Mouse (Mus musculus): ENCODE measurements around the gene Cacna1b. TPM values are rescaled to one million over a fixed set of nuclear protein-coding genes. Genes with fewer than 3 reads are reported as not detected.

Gene Cacna1b
- polyA plus RNA-seq, 1 experiment = not detected

GRCm38 (mm10) chr2:24560201-24560600 is 202.8 kb downstream of the Cacna1b start:
- no peaks in the 10 kb centered on the region for H3K4me1 ChIP-seq (ENCODE audit: control insufficient read depth, insufficient read depth, low read length)
- no peak overlapping the region for H3K27ac ChIP-seq (ENCODE audit: insufficient read depth, low read depth, low read length)
- no peak for TF ChIP-seq CTCF (IDR thresholded peaks at IDR 0.05; ENCODE audit: insufficient read depth, low read depth, low read length)
- TF ChIP-seq POLR2A (IDR thresholded peaks at IDR 0.05; ENCODE audit: insufficient read depth, low read depth, low read length) = no peak
- H3K4me3 ChIP-seq (ENCODE audit: insufficient read depth, low read depth, low read length) = no peak overlapping the region
- 89% methylated on average over 5 of the region's 5 CpGs for WGBS

GRCm38 (mm10) chr2:24556347-24556746 is 206.6 kb downstream of the Cacna1b start:
- WGBS = 56% methylated on average over 6 of the region's 6 CpGs
- TF ChIP-seq POLR2A (IDR thresholded peaks at IDR 0.05; ENCODE audit: insufficient read depth, low read depth, low read length) (no peak), CTCF (IDR thresholded peaks at IDR 0.05; ENCODE audit: insufficient read depth, low read depth, low read length) (no peak)
- Histone ChIP-seq H3K4me1 (ENCODE audit: control insufficient read depth, insufficient read depth, low read length) (no peaks in the 10 kb centered on the region), H3K27ac (ENCODE audit: insufficient read depth, low read depth, low read length) (no peak overlapping the region), H3K4me3 (ENCODE audit: insufficient read depth, low read depth, low read length) (no peak overlapping the region)

- WGBS = 67% methylated on average over 7 of the region's 7 CpGs
- no peak overlapping the region for H3K4me3 ChIP-seq (ENCODE audit: insufficient read depth, low read depth, low read length)
- no peaks in the 10 kb centered on the region for H3K4me1 ChIP-seq (ENCODE audit: control insufficient read depth, insufficient read depth, low read length)
- H3K27ac ChIP-seq (ENCODE audit: insufficient read depth, low read depth, low read length) = no peak overlapping the region
- TF ChIP-seq CTCF (IDR thresholded peaks at IDR 0.05; ENCODE audit: insufficient read depth, low read depth, low read length) (no peak), POLR2A (IDR thresholded peaks at IDR 0.05; ENCODE audit: insufficient read depth, low read depth, low read length) (no peak)
Observed at GRCm38 (mm10) chr2:24553962-24554361, 209.0 kb downstream of the Cacna1b start.

Other genes starting within 250 kb of the Cacna1b start
- 294 TPM in 1 of 2 replicates, not detected in the other for gene Ehmt1, start 156.5 kb upstream of the Cacna1b start, polyA plus RNA-seq (2012; ENCODE audit: insufficient read depth, insufficient read length, low replicate concordance, missing spikeins)
- not detected in 2 replicates for gene Arrdc1, start 172.1 kb upstream of the Cacna1b start, polyA plus RNA-seq (2012; ENCODE audit: insufficient read depth, insufficient read length, low replicate concordance, missing spikeins)
- not detected in 2 replicates for gene Zmynd19, start 186.6 kb upstream of the Cacna1b start, polyA plus RNA-seq (2012; ENCODE audit: insufficient read depth, insufficient read length, low replicate concordance, missing spikeins)
- gene Dph7, start 199.2 kb upstream of the Cacna1b start, polyA plus RNA-seq (2012; ENCODE audit: insufficient read depth, insufficient read length, low replicate concordance, missing spikeins) = not detected in 2 replicates
- gene Mrpl41, start 211.9 kb upstream of the Cacna1b start, polyA plus RNA-seq (2012; ENCODE audit: insufficient read depth, insufficient read length, low replicate concordance, missing spikeins) = not detected in 2 replicates
- gene Pnpla7, start 212.9 kb upstream of the Cacna1b start, polyA plus RNA-seq (2012; ENCODE audit: insufficient read depth, insufficient read length, low replicate concordance, missing spikeins) = not detected in 2 replicates